Mouse (Mus musculus) neural tube, embryonic 11.5 days (tissue): ENCODE results near the gene Golga7b. TPM values are rescaled to one million over a fixed set of nuclear protein-coding genes. Genes with fewer than 3 reads are reported as not detected.
A peak's percentile ranks its signal among the peaks of the same experiment; 100 is the strongest.

Source experiments
- ATAC-seq: fragments of 200-750 bp; cut with Nextera tagmentation; 2 replicates; pipeline ENCODE4 v1.8.0; 2017; ENCODE audit warnings: moderate number of reproducible peaks, mild to moderate bottlenecking, moderate TSS enrichment, moderate library complexity; ENCODE audit not compliant: insufficient read depth, low FRiP score, low TSS enrichment
- DNase-seq: peaks from one replicate; pipeline ENCODE4 v3.0.0-alpha.2; 2015; ENCODE audit warnings: low spot score
- H3K27ac ChIP-seq: fragments of 300-500 bp; sonication (generic); 2 replicates; pipeline ENCODE4 v1.5.1; 2014; ENCODE audit warnings: low read depth, mild to moderate bottlenecking, low read length
- H3K27me3 ChIP-seq: fragments of 300-500 bp; sonication (generic); 2 replicates; pipeline ENCODE4 v1.6.1; 2014; ENCODE audit warnings: mild to moderate bottlenecking, low read length, mixed read lengths; ENCODE audit not compliant: control insufficient read depth, insufficient read depth
- H3K36me3 ChIP-seq: fragments of 300-500 bp; sonication (generic); 2 replicates; pipeline ENCODE4 v1.6.1; 2014; ENCODE audit warnings: mild to moderate bottlenecking, low read length, moderate library complexity, mixed read lengths; ENCODE audit not compliant: control insufficient read depth, insufficient read depth
- H3K4me1 ChIP-seq: fragments of 300-500 bp; sonication (generic); 2 replicates; pipeline ENCODE4 v1.6.1; 2014; ENCODE audit warnings: low read length, mixed read lengths; ENCODE audit not compliant: control insufficient read depth, insufficient read depth
- H3K4me2 ChIP-seq: fragments of 300-500 bp; sonication (generic); 2 replicates; pipeline ENCODE4 v1.6.1; 2014; ENCODE audit warnings: low read depth, mild to moderate bottlenecking, moderate library complexity
- H3K4me3 ChIP-seq: fragments of 300-500 bp; sonication (generic); 2 replicates; pipeline ENCODE4 v1.5.1; 2014; ENCODE audit warnings: low read depth, low read length
- H3K9ac ChIP-seq: fragments of 300-500 bp; sonication (generic); 2 replicates; pipeline ENCODE4 v1.6.1; 2014; ENCODE audit warnings: mild to moderate bottlenecking, low read length
- H3K9me3 ChIP-seq: fragments of 300-500 bp; sonication (generic); 2 replicates; pipeline ENCODE4 v1.6.1; 2016; ENCODE audit warnings: low read length; ENCODE audit not compliant: control insufficient read depth
- WGBS: fragments of 180-500 bp; shearing (Covaris S2); extraction: QIAGEN DNeasy Blood & Tissue Kit; methylation state at CpG from one replicate; pipeline ENCODE4 v1.1.7; 2014; 5-methylcytosine and 5-hydroxymethylcytosine counted together
- polyA plus RNA-seq: library from polyadenylated mRNA; unstranded; fragments of >200 nt; fragmentation: Nextera tagmentation; extraction: Ambion mirVana; gene quantifications from 2 replicates; pipeline ENCODE4 v1.2.1, GENCODE M21; 2014

Golga7b gene
- polyA plus RNA-seq, 1 experiment from 2014 or later, result 5.5 TPM

DNA sequence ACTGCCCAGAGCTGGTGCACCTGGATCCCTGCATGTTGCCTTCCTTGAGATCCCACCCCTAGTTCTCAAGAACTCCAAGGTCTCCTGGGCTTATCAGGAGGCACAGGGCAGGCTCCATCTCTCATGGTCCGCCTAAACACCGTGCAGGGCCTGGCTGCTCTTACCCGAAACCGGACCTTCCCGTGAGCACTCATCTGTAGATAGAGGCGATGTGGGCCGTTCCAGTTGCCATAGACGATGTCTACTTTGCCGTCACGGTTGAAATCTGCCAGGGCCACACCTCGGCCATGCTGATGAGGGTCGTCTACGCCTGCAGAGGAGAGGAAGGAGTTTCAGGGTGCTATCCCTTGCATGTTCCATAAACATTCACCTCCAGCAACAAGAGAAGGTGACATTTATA lies 57.1 kb downstream of the Golga7b start:
- H3K9ac ChIP-seq, result no peak overlapping the region
- H3K36me3 ChIP-seq, result no peaks in the 10 kb centered on the region; the same call in 1 of the 2 replicates
- WGBS, result 87% methylated on average over 12 of the region's 13 CpGs
- no peaks in the 10 kb centered on the region for H3K9me3 ChIP-seq
- ATAC-seq (no peak), DNase-seq (no peak)
- H3K4me3 ChIP-seq, result no peak overlapping the region
- H3K27me3 ChIP-seq, result no peaks in the 10 kb centered on the region
- H3K27ac ChIP-seq, result no peak overlapping the region
- H3K4me1 ChIP-seq, result peaks cover 11% of the 10 kb centered on the region
- H3K4me2 ChIP-seq, result no peak overlapping the region

DNA sequence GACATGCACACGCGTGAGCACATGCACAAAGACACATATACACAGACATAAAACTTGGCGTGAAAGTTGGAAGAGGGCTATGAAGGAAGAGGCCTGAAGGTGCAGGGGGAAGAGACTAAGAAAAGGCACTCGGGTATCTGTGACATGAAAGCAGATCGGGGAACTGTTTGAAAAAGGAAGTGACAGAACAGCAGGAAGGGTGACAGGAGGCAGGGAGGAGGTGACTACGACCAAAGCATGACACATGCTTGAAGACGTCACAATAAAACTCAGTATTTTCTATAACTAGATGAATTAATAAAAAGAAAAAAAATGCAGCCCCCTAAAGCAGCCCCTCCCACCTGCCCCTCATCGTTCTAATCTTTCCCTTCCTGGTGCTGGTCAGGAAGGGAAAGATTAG lies 58.4 kb downstream of the Golga7b start:
- H3K27ac ChIP-seq, result no peak overlapping the region
- no peak for DNase-seq
- ATAC-seq, result no peak
- peaks cover 11% of the 10 kb centered on the region for H3K4me1 ChIP-seq
- H3K4me3 ChIP-seq, result no peak overlapping the region
- no peaks in the 10 kb centered on the region; the same call in 1 of the 2 replicates for H3K36me3 ChIP-seq
- H3K27me3 ChIP-seq, result no peaks in the 10 kb centered on the region
- no peak overlapping the region for H3K9ac ChIP-seq
- no peak overlapping the region for H3K4me2 ChIP-seq
- no peaks in the 10 kb centered on the region for H3K9me3 ChIP-seq
- WGBS, result 68% methylated on average over 8 of the region's 8 CpGs

- H3K4me2 ChIP-seq, result no peak overlapping the region
- 49% methylated on average over 7 of the region's 7 CpGs for WGBS
- DNase-seq (no peak), ATAC-seq (no peak)
- H3K27me3 ChIP-seq, result no peaks in the 10 kb centered on the region
- no peak overlapping the region for H3K9ac ChIP-seq
- no peaks in the 10 kb centered on the region for H3K9me3 ChIP-seq
- 0 out of 2 replicates have a peak overlapping the region, but pooled peaks have one; percentile 24 for H3K27ac ChIP-seq
- no peak overlapping the region for H3K4me3 ChIP-seq
- H3K4me1 ChIP-seq, result peaks cover 11% of the 10 kb centered on the region
- no peaks in the 10 kb centered on the region; the same call in 1 of the 2 replicates for H3K36me3 ChIP-seq
Measured at GRCm38 (mm10) chr19:42306202-42306601, 58.8 kb downstream of the Golga7b start.

- H3K4me3 ChIP-seq, result no peak overlapping the region
- H3K27me3 ChIP-seq, result no peaks in the 10 kb centered on the region
- DNase-seq (peak; percentile 57), ATAC-seq (no peak)
- no peaks in the 10 kb centered on the region; the same call in 1 of the 2 replicates for H3K36me3 ChIP-seq
- no peaks in the 10 kb centered on the region for H3K9me3 ChIP-seq
- H3K4me2 ChIP-seq, result no peak overlapping the region
- no peak overlapping the region for H3K27ac ChIP-seq
- H3K4me1 ChIP-seq, result peaks cover 11% of the 10 kb centered on the region
- H3K9ac ChIP-seq, result no peak overlapping the region
- WGBS, result 11% methylated on average over 8 of the region's 8 CpGs
Measured at GRCm38 (mm10) chr19:42307019-42307418, 59.6 kb downstream of the Golga7b start.

DNA sequence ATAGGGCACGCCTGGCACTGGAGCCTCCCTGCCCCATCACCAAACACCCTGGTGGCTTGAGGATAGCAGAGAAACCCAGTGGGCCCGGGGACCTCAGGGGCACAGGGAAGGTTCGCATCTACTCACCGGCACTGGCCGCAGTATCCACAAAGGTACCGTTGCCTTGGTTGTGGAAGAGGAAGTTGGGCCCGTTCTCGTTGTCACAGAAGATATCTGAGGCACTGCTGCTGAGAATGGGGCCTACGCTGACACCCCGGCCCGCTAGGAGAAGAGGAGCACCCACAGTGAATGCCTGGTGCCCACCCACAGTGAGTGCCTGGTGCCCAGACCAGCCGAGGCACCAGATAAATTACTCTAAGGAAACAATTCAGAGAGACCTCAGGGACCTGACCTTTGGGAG lies 61.6 kb downstream of the Golga7b start:
- no peak overlapping the region for H3K9ac ChIP-seq
- H3K27me3 ChIP-seq, result no peaks in the 10 kb centered on the region
- H3K4me3 ChIP-seq, result no peak overlapping the region
- no peaks in the 10 kb centered on the region for H3K9me3 ChIP-seq
- H3K4me1 ChIP-seq, result peaks cover 11% of the 10 kb centered on the region
- 88% methylated on average over 12 of the region's 12 CpGs for WGBS
- ATAC-seq (no peak), DNase-seq (no peak)
- no peak overlapping the region for H3K27ac ChIP-seq
- no peak overlapping the region for H3K4me2 ChIP-seq
- no peaks in the 10 kb centered on the region for H3K36me3 ChIP-seq

DNA sequence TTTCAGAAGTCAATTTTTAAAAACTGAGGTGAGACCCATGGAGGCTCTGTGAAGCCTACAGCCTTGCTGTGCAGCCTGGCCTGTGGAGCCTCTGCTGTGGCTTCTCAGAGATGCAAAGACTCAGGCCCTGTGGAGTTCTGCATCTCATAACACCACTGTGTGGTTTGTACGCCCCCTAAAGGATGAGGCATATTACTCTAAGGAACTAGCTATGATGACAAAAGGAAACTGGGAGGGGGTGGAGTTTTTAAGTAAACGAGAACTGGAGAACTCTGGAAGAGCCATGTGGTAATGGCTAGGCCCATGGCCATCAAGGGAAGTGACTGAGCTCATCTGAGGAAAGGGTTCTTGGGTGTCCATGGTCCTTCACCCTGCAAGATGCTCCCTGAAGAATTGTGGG lies 64.0 kb downstream of the Golga7b start:
- H3K9ac ChIP-seq, result no peak overlapping the region
- WGBS, result 39% methylated on average over 2 of the region's 2 CpGs
- H3K36me3 ChIP-seq, result no peaks in the 10 kb centered on the region
- H3K4me3 ChIP-seq, result no peak overlapping the region
- H3K9me3 ChIP-seq, result no peaks in the 10 kb centered on the region
- DNase-seq, result no peak
- H3K27me3 ChIP-seq, result no peaks in the 10 kb centered on the region
- ATAC-seq, result no peak
- no peak overlapping the region for H3K27ac ChIP-seq
- H3K4me1 ChIP-seq, result peaks cover 9% of the 10 kb centered on the region
- H3K4me2 ChIP-seq, result no peak overlapping the region

DNA sequence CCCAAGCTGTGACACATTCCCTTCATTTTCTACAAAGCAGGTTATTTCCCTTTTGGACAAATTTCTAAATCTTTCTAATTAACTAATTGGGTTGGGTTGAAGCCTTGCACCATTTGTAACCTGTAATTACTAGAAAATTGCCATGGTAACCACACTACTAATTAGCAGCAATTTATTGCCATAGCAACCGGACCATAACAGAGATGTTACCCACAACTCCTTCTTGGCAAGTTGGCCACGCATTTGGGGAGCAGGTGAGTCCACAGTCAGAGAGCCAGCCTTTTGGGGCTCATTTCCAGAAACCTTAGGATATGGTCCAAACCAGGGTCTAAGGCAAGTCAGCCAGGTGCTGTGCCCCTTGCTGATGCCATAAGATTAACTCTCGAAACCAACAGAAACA lies 64.8 kb downstream of the Golga7b start:
- 63% methylated on average over 3 of the region's 3 CpGs for WGBS
- Histone ChIP-seq H3K4me2 (no peak overlapping the region), H3K27me3 (no peaks in the 10 kb centered on the region), H3K4me1 (peaks cover 8% of the 10 kb centered on the region), H3K9ac (no peak overlapping the region), H3K9me3 (no peaks in the 10 kb centered on the region), H3K27ac (no peak overlapping the region), H3K4me3 (no peak overlapping the region), H3K36me3 (no peaks in the 10 kb centered on the region)
- ATAC-seq (no peak), DNase-seq (no peak)

- 48% methylated on average over 6 of the region's 6 CpGs for WGBS
- ATAC-seq (peak; percentile 72), DNase-seq (peak; percentile 53)
- H3K4me2 ChIP-seq, result no peak overlapping the region
- H3K36me3 ChIP-seq, result no peaks in the 10 kb centered on the region
- H3K4me1 ChIP-seq, result peaks cover 15% of the 10 kb centered on the region
- H3K9ac ChIP-seq, result no peak overlapping the region
- no peaks in the 10 kb centered on the region for H3K27me3 ChIP-seq
- H3K4me3 ChIP-seq, result no peak overlapping the region
- peak overlapping the region; percentile 84 for H3K27ac ChIP-seq
- H3K9me3 ChIP-seq, result no peaks in the 10 kb centered on the region
Measured at GRCm38 (mm10) chr19:42315070-42315679, 67.8 kb downstream of the Golga7b start.

GRCm38 (mm10) chr19:42315914-42316313 lies 68.5 kb downstream of the Golga7b start:
- no peaks in the 10 kb centered on the region for H3K36me3 ChIP-seq
- DNase-seq, result peak; percentile 87
- peak overlapping the region; percentile 84 for H3K27ac ChIP-seq
- H3K4me2 ChIP-seq, result no peak overlapping the region
- no peak overlapping the region for H3K9ac ChIP-seq
- no peaks in the 10 kb centered on the region for H3K9me3 ChIP-seq
- 9% methylated on average over 1 of the region's 1 CpGs for WGBS
- H3K4me3 ChIP-seq, result no peak overlapping the region
- H3K27me3 ChIP-seq, result no peaks in the 10 kb centered on the region
- peak; percentile 62; the same call in 1 of the 2 replicates for ATAC-seq
- H3K4me1 ChIP-seq, result peaks cover 15% of the 10 kb centered on the region
